Mouse (Mus musculus): ENCODE results near the gene Gm49361.
A peak's percentile ranks its signal among the peaks of the same experiment; 100 is the strongest.
"Not testable (repeated sequence)": the region's sequence is repeated elsewhere in the genome, so short reads cannot be mapped to it uniquely, and the experiment has no call there.

Gm49361 gene

DNA sequence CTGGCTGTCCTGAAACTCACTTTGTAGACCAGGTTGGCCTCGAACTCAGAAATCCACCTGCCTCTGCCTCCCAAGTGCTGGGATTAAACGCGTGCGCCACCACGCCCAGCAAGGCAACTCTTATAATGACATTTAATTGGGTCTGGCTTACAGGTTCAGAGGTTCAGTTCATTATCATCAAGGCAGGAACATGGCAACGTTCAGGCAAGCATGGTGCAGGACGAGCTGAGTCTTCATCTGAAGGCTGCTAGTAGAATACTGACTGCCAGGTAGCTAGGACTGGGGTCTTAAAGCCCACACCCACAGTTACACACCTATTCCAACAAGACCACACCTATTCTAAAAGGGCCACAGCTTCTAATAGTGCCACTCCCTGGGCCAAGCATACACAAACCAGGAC is 57.8 kb downstream of the Gm49361 start:
- DNase-seq: not testable (repeated sequence)

GRCm38 (mm10) chr14:57687441-57687840 is 58.5 kb downstream of the Gm49361 start:
- no peak for DNase-seq

GRCm38 (mm10) chr14:57686647-57687046 is 59.3 kb downstream of the Gm49361 start:
- no peak for DNase-seq

DNA sequence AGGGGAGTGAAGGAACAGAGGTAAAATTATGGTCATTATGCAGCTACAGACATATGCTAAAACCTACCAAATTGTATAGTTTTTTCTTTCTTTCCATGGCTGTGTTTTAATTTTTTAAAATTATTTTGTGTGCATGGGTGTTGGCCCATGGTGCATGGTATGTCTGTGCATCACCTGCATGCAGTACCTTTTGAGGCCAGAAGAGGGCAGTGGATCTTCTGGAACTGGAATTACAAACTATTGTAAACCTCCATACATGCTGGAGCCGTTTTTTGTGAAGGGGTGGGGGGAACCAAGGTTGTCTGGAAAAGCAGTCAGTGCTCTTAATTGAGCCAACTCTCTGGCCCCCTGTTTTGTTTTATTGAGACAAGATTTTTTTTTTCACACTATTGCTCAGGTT is 61.3 kb downstream of the Gm49361 start:
- peak; percentile 31 for DNase-seq

DNA sequence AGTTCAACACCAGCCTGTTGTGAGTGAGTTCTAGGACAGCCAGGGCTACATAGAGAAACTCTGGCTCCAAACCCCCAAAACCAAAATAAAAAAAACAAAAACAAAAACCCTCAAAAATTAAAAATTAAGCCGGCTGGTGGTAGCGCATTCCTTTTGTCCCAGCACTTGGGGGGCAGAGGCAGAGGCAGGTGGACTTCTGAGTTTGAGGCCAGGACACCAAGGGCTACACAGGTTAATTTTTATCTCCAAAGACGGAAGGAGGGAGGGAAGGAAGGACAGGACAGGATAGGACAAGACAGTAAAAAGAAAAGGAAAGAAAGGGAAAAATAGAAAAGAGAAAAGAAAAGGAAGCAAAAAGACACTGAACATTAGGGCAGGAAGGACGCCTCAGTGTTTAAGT is 63.2 kb downstream of the Gm49361 start:
- DNase-seq: no peak

GRCm38 (mm10) chr14:57679958-57680535 is 65.9 kb downstream of the Gm49361 start:
- DNase-seq: peak; percentile 67

GRCm38 (mm10) chr14:57679523-57679922 is 66.4 kb downstream of the Gm49361 start:
- no peak for DNase-seq

GRCm38 (mm10) chr14:57675481-57675880 is 70.4 kb downstream of the Gm49361 start:
- no peak for DNase-seq

DNA sequence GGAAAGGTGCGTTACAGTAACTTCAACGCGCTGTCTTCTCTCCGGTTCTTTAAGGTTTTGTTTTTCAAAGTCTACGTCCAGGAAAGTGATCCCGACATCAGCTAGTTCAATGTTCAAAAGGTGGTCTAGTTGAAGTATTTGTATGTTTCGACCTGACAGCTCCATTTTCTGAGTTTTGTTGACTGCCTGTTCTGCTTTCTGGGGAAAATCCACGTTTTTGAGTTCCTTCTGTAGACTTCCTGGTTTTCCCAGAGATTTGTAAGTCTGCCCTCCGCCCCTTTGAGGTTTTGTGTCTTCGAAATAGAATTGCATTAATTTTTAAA is 80.3 kb downstream of the Gm49361 start:
- no peak for DNase-seq

DNA sequence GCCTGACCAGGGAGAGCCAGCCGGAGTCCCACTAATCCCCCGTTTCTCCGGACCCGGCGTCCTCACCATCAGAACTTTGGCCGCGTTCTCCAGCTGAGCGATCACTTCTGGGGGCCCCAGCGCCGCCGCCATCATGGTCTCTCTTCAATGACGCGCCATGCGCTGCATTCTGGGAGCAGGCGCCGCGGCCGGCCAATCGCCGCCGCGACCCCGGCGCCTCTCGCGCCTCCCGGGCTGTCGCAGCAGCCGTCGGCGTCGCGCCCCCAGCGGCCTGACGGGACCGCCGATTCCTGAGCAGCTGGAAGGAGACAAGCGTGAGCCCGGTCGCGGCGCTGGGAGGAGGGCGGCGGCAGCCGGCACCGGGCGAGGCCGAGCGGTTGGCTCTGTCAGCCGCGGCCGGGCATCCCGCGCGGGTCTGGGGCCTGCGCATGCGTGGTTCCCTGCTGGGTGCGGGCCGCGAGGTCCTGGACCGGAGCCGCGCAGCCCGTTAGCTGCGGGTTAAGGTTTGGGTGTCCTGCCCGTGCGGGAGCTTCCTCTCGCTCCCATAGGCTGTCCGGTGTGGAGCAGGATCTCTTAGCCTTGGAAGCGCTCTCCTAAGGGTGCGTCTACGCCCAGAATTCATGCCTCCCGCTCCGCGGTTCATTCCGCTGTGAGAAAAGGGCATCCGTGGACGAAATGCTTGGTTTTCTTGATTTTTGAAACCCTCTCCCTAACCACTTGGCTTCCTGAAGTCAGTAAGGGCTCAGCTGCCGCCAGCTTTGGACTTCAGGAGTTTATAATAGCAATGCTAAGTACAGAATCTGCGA is 80.9 kb downstream of the Gm49361 start, which contains the start of gene Xpo4:
TSS of gene Xpo4 (minus strand) at position 609 of the 806 bp plus-strand sequence.
- peak; percentile 86 for DNase-seq

DNA sequence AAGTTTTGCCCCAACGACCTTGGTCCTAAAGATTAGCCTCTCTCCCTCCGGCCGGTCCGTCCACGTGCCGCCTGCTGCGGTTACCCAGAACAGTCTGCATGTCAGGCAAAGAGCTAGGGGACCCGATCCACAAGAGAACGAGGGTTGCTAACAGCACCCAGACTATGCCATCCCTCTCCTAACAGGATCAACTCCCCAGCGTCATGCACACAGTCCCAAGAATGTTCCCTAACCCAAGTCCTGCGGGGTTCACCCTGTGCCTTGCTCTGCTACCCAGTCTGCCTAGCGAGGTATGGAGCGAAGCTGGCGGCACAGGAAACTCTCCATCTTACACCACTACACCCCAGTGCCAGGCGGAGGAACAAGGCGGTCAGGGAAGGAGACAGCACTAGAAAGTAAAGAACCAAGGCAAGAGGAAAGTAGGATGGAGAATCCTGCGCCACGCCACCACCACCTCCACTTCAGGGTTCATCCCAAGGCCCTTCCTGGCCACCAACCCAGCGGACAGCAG is 81.5 kb downstream of the Gm49361 start:
- DNase-seq: no peak

DNA sequence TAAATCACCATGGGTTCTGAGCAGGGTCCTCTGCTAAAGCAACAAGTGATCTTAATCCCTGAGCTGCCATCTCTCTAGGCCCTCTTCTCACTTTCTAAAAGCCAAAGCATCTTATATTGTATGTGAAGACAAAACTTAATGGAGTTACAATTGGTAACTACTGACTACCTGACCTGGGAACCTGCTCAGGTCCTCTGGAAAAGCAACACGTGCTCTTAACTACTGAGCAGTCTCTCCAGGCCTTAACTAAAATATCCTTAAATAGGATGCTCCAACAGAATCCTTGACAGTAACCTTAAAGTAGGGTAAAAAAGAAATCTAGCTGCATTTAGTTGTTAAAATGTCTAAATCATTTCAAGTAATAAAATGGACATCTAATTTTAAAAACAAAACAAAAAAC is 82.3 kb downstream of the Gm49361 start:
- DNase-seq: no peak

DNA sequence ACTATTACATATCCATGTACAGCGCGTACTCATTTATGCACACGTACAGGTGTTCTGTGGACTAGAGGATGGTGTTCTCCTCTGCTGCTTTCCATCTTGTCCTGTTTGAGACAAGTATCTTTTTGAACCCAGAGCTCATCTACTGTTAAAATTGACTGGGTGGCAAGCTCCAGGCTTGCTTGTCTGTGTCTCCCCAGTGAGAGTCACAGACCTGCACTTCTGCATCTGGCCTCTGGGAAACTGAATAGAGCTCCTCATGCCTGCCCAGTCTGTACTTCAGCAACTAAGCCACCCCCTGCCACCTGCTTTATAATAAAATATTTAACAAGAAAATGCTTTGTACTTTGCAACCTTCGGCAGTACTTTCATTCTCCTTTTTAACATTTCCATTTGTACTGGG is 87.6 kb downstream of the Gm49361 start:
- no peak for DNase-seq

DNA sequence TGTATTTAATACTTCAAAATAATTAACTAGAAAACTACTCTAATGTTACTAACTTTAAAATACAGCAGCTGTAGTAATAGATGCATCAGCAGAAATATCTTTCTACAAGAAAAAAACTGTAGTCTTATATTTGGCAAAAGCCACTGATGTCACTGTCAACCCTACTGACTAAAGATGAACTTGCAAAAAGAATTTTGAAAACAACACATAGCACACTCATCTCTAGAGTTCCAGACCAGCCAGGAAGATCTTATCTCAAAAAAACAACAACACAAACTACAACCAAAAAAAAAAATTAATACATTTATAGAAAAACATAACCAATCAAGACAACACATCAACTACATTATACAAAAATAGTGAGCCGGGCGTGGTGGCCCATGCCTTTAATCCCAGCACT is 88.4 kb downstream of the Gm49361 start:
- no peak for DNase-seq

- not testable (repeated sequence) for DNase-seq
These were observed 89.4 kb downstream of the Gm49361 start for GRCm38 (mm10) chr14:57656519-57656918.

- DNase-seq: no peak
These were observed 96.4 kb downstream of the Gm49361 start for GRCm38 (mm10) chr14:57649501-57649900.

DNA sequence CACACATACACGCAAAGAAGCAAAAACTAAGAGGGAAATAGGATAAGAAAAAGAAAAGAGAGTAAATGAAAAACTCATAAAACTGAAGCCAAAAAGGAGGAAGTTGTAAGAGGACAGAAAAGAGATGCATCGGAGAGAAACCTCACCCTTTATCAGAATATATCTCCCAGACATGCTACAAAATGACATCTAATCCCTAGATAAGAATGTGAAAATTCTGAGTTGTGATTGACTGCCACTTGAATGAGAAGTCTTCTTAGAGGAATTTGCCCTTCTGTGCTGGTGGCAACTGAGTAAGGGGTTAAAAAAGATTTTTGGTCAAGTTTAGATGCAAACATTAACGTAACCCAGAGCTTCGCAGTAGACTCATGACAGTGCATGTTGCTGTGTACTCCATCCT is 99.7 kb downstream of the Gm49361 start:
- DNase-seq: no peak

DNA sequence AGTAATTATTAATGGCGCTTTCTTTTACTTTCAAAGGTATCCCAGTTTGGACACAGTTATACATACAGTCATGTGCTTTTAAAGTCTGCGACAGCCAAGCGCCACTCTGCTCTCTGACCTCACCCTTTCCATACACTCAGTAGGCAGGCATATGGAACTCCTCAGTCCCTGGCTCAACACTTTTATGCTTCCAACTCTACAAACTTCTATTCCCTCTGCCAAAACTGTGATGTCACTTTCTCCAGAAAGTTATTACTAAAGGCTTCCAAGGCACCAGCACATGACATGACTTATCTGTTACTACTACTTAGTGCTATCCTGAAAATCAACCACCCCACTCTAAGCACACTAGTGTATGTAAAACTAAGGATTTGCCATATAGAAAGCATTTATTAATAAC is 106.8 kb downstream of the Gm49361 start:
- DNase-seq: no peak

DNA sequence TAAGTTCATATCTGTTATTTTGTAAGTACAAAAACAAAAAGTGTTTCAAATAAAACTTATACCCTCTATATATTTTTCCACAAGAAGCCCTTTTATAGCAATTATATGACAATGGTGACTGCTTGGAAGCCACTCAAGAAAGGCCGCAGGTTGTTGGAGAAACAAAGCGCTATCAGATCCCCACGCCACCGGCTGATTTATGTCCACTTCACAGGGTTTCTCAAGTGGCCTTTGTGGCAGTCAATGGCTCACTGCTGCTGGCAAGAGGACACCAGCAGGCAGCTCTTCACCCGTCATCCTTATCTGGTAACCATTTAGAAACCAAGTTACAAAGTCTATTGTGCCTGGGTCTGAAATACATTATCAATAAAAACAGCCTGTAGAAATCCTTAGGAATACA is 111.8 kb downstream of the Gm49361 start:
- DNase-seq: no peak

GRCm38 (mm10) chr14:57629595-57629994 is 116.3 kb downstream of the Gm49361 start:
- DNase-seq: no peak

DNA sequence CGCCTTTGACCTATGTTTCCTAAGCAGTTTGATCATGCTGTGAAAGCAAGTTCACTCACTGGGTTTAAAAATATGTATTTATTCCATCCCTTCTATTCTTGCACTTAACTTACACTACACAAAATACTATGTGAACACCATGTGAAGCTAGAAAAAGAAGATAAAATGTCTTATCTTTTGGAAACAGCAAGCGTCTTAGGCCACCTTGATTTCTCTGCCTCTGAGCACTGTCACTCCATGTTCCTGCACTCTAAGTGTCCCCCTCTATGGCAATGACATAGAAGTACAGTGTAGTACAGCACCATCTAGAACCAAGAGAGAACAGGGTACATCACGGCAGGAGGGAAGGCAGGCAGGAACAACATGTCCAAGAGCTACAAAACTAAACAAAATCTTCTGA is 123.0 kb downstream of the Gm49361 start:
- DNase-seq: no peak

DNA sequence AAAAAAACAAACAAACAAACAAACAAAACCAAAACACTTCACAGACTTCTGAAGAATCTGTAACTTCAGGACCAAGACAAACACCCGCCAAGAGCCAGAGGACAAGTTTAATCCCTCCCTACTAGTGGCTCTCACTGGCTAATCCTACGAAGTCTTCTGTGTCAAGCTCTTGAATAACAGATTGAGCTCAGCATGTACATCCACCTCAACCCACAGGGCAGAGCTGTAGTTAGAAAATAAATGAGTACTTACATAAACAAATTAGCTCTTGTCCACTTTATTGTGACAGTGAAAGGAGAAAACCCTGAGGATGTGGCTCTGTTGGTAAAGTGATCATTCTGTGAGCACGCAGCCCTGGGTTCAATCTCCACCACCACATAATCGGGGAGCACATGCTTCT is 124.2 kb downstream of the Gm49361 start:
- DNase-seq: peak; percentile 64

DNA sequence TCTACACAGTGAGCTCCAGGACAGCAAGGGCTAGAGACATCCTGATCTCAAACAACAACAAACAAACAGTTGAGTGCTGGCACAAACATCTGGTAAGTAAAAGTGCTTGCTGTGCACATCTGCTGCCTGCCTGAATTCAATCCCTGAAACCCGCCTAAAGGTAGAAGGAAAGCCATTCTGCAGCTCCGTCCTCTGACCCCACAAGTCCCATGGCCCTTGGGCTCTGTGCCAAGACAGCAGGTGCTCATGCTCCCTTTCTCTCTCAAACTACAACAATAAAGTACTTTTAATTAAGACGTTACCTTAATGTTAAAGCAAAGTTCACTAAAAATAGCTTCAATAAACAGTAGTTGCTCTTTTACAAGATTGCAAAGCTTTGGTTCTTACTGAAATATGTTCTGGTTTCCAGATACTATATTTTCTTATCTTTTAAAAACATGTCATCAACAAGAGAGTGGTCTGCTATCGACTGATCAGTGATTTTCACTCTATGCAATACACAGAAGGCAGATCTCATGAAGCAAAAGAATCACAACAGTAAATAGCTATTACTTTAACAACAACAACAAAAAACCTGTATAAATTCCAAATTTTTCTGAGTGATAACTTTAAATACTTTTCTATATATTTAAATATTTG is 125.2 kb downstream of the Gm49361 start:
- DNase-seq: no peak

- no peak for DNase-seq
These were observed 126.4 kb downstream of the Gm49361 start for GRCm38 (mm10) chr14:57619487-57619886.

Measured in cerebellum, adult 9-11 months (tissue).